Mouse (Mus musculus) mature B cell (primary cell): ENCODE data around the gene Ints2.
"Not testable (repeated sequence)": the region's sequence is repeated elsewhere in the genome, so short reads cannot be mapped to it uniquely, and the experiment has no call there.

Experiments used
- in situ Hi-C: fragments of 300-500 bp; cut with MboI; formaldehyde crosslinking; loops from 2 replicates; pipeline ENCODE4 v1.14.3; 2019

Ints2 gene

GRCm38 (mm10) chr11:86257460-86258076 is at the start of gene Ints2:
TSS of gene Ints2 (minus strand) at chr11:86257575.
- in situ Hi-C loops, result no loop called here

GRCm38 (mm10) chr11:86292201-86292600 is 34.8 kb upstream of the Ints2 start:
- in situ Hi-C loops, result not testable (repeated sequence)

GRCm38 (mm10) chr11:86291714-86292113 is 34.3 kb upstream of the Ints2 start:
- in situ Hi-C loops, result no loop called here

GRCm38 (mm10) chr11:86285729-86286128 is 28.4 kb upstream of the Ints2 start:
- in situ Hi-C loops, result no loop called here

GRCm38 (mm10) chr11:86278442-86279102 is 21.2 kb upstream of the Ints2 start:
- in situ Hi-C loops, result no loop called here

GRCm38 (mm10) chr11:86257054-86257453 is 321 bp downstream of the Ints2 start:
- in situ Hi-C loops, result no loop called here

GRCm38 (mm10) chr11:86253342-86253741 is 4.0 kb downstream of the Ints2 start:
- in situ Hi-C loops, result no loop called here

- in situ Hi-C loops, result no loop called here
Observed at GRCm38 (mm10) chr11:86232446-86232845, 24.9 kb downstream of the Ints2 start.

GRCm38 (mm10) chr11:86231781-86232350 is 25.5 kb downstream of the Ints2 start:
- in situ Hi-C loops, result no loop called here

GRCm38 (mm10) chr11:86226646-86227180 is 30.7 kb downstream of the Ints2 start:
- in situ Hi-C loops, result no loop called here

- in situ Hi-C loops, result no loop called here
Observed at GRCm38 (mm10) chr11:86225761-86226160, 31.6 kb downstream of the Ints2 start.

GRCm38 (mm10) chr11:86211803-86212202 is 45.6 kb downstream of the Ints2 start:
- in situ Hi-C loops, result no loop called here

GRCm38 (mm10) chr11:86209123-86209522 is 48.3 kb downstream of the Ints2 start:
- in situ Hi-C loops, result no loop called here

- in situ Hi-C loops, result no loop called here
Observed at GRCm38 (mm10) chr11:86205876-86206275, 51.5 kb downstream of the Ints2 start.

GRCm38 (mm10) chr11:86205031-86205430 is 52.3 kb downstream of the Ints2 start:
- in situ Hi-C loops, result no loop called here

- in situ Hi-C loops, result no loop called here
Observed at GRCm38 (mm10) chr11:86201901-86202675, 55.3 kb downstream of the Ints2 start.

- in situ Hi-C loops, result no loop called here
Observed at GRCm38 (mm10) chr11:86201037-86201786, 56.2 kb downstream of the Ints2 start, which contains the start of gene Brip1. TSS of gene Brip1 (minus strand) at chr11:86201193.

GRCm38 (mm10) chr11:86200460-86201021 is 56.8 kb downstream of the Ints2 start:
- in situ Hi-C loops, result no loop called here

GRCm38 (mm10) chr11:86199733-86200132 is 57.6 kb downstream of the Ints2 start:
- in situ Hi-C loops, result no loop called here

- in situ Hi-C loops, result not testable (repeated sequence)
Observed at GRCm38 (mm10) chr11:86185224-86185623, 72.2 kb downstream of the Ints2 start.

- in situ Hi-C loops, result loop anchor here (10.0 kb wide), 1 partner anchor 331 kb away; no protein-coding TSS in a partner anchor
Observed at GRCm38 (mm10) chr11:86175833-86176232, 81.5 kb downstream of the Ints2 start.
